Mouse (Mus musculus) lung, adult 2 months (tissue): ENCODE measurements around the gene Psmb9. TPM values are rescaled to one million over a fixed set of nuclear protein-coding genes. Genes with fewer than 3 reads are reported as not detected.

Source experiments
- DNase-seq: peaks from one replicate; pipeline ENCODE4 v3.0.0; 2022
- H3K4me1 ChIP-seq: fragments of 200-500 bp; 2 replicates; pipeline ENCODE4 v1.6.1; 2011; ENCODE audit warnings: low read length; ENCODE audit not compliant: control insufficient read depth, insufficient read depth
- H3K4me3 ChIP-seq: fragments of 200-500 bp; replicated peaks from 2 replicates; pipeline ENCODE3; 2011; ENCODE audit warnings: low read depth, mild to moderate bottlenecking, control low read depth, low read length; ENCODE audit errors: extremely low read depth
- CTCF ChIP-seq: fragments of 200-500 bp; IDR thresholded peaks from 2 replicates; pipeline ENCODE4 v1.5.1; 2011; ENCODE audit warnings: mild to moderate bottlenecking, low read length, control low read depth; ENCODE audit not compliant: insufficient read depth
- POLR2A ChIP-seq: fragments of 200-500 bp; IDR thresholded peaks from 2 replicates; pipeline ENCODE4 v1.6.1; 2011; ENCODE audit warnings: low read depth, mild to moderate bottlenecking, control low read depth, low read length, borderline replicate concordance; ENCODE audit errors: extremely low read depth
- WGBS: fragments of 180-500 bp; shearing (Covaris S2); methylation state at CpG from one replicate; pipeline ENCODE4 v1.1.7; 2018; 5-methylcytosine and 5-hydroxymethylcytosine counted together
- polyA plus RNA-seq: library from polyadenylated mRNA; depleted of rRNA; stranded (reverse); fragments of >200 nt; gene quantifications from 2 replicates; pipeline ENCODE4 v1.2.3, GENCODE M21; 2012; rRNA removed

Gene Psmb9
- polyA plus RNA-seq, 1 experiment = 83.8 TPM

GRCm38 (mm10) chr17:34142456-34143010, 45.0 kb downstream of the Psmb9 start:
- Histone ChIP-seq H3K4me1 (peaks cover 2% of the 10 kb centered on the region; the same call in 1 of the 2 replicates), H3K4me3 (no peak overlapping the region)
- WGBS = 35% methylated on average over 7 of the region's 7 CpGs
- TF ChIP-seq POLR2A = no peak
- TF ChIP-seq CTCF = no peak
- no peak for DNase-seq

GRCm38 (mm10) chr17:34141448-34141847, 46.1 kb downstream of the Psmb9 start:
- no peak for TF ChIP-seq CTCF
- no peak for TF ChIP-seq POLR2A
- no peak for DNase-seq
- H3K4me3 ChIP-seq = no peak overlapping the region
- H3K4me1 ChIP-seq = peaks cover 2% of the 10 kb centered on the region; the same call in 1 of the 2 replicates
- WGBS = 51% methylated on average over 4 of the region's 4 CpGs

GRCm38 (mm10) chr17:34140240-34140639, 47.3 kb downstream of the Psmb9 start:
- DNase-seq = no peak
- Histone ChIP-seq H3K4me3 (no peak overlapping the region), H3K4me1 (peaks cover 5% of the 10 kb centered on the region; the same call in 1 of the 2 replicates)
- 20% methylated on average over 5 of the region's 5 CpGs for WGBS
- no peak for TF ChIP-seq POLR2A
- no peak for TF ChIP-seq CTCF

GRCm38 (mm10) chr17:34139416-34139815, 48.1 kb downstream of the Psmb9 start:
- DNase-seq = peak; percentile 65
- WGBS = 15% methylated on average over 16 of the region's 16 CpGs
- H3K4me1 ChIP-seq = peaks cover 5% of the 10 kb centered on the region; the same call in 1 of the 2 replicates
- no peak for TF ChIP-seq POLR2A
- TF ChIP-seq CTCF = no peak
- H3K4me3 ChIP-seq = peak overlapping the region; percentile 34

DNA sequence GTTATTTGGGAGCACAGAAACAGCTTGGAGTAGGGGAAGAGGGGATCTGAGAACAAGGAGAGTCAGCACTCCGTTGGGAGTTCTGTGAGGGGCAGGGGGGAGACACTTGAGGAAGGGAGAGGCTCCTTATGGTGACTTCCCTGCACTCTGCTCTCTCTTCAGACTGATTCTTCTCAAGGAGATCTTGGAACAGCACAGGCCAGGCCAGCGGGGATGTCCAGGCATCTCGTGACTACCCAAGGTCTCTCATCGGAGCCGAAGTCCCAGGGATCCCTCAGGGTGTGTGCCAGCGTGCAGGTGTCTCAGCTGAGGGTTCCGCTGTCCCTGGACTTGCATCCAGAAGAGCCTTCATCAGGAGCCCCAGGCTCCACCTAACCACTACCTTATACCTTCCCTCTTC, 48.9 kb downstream of the Psmb9 start:
- Histone ChIP-seq H3K4me1 (peaks cover 5% of the 10 kb centered on the region; the same call in 1 of the 2 replicates), H3K4me3 (no peak overlapping the region)
- 80% methylated on average over 7 of the region's 7 CpGs for WGBS
- DNase-seq = no peak
- TF ChIP-seq POLR2A = no peak
- no peak for TF ChIP-seq CTCF

DNA sequence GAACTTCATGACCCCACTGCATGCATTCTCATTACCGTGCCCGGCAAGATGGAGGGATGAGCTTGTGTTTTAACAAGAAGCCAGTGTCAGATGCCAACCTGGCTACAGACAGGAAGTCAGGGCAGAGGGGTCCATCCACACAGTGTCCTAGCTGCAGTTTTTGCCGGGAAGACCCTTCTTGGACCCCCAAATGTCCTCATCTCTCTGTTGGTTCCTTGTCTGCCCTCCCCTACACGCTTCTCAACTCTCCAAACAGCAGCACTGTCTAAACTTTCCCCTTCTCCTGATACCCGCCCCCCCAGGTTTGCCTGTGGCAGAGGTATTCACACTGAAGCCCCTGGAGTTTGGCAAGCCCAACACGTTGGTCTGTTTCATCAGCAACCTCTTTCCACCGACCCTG, 50.0 kb downstream of the Psmb9 start:
- no peak for TF ChIP-seq POLR2A
- no peak for TF ChIP-seq CTCF
- 68% methylated on average over 7 of the region's 7 CpGs for WGBS
- peaks cover 5% of the 10 kb centered on the region; the same call in 1 of the 2 replicates for H3K4me1 ChIP-seq
- DNase-seq = no peak
- H3K4me3 ChIP-seq = no peak overlapping the region

DNA sequence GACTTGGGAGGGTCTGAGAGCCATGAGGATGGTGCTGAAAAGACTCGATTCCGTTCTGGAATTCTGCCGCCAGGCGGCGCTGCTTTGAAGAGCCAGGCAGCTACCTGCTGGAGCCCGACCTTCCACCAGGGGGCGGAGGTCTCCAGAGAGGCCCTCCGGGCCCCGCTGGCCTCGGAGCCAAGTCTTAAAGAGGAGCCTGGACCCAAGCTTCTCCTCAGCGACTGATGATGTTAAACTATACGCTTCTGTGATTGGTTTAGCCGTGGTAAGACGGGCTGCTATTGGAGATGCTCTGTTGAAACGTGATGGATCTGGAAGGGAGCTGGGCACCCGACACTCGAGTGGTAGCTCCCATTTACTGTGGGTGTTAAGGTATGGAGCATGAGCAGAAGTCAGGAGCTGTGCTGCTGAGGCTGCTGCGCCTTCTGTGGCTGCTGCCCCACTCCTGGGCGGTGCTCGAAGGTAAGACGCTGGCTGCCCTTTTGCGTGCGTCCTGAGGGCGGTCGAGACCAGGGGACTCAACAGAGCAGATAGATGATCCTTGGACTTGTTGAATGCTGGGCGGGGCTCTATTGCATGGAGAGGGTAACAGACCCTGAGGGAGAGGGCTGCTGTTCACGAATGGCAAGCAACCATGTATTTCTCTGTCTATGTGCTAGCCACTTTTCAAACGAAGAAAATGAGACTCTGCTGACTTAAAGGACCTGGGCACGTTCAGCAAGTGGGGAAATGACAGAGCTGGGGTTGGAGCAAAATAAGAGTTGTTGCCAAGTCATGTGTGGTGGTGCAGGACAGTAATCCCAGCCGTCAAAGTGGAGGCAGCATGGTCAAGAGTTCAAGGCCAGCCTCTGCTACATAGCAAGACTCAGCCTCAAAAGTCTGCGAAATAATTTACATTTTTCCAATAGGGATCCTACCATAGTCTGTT, 52.0 kb downstream of the Psmb9 start:
- H3K4me1 ChIP-seq = peaks cover 5% of the 10 kb centered on the region; the same call in 1 of the 2 replicates
- DNase-seq = peak; percentile 99
- peak; percentile 90; the same call in 1 of the 2 replicates for TF ChIP-seq POLR2A
- TF ChIP-seq CTCF = peak; percentile 97
- peak overlapping the region; percentile 69 for H3K4me3 ChIP-seq
- WGBS = 4% methylated on average over 31 of the region's 31 CpGs

DNA sequence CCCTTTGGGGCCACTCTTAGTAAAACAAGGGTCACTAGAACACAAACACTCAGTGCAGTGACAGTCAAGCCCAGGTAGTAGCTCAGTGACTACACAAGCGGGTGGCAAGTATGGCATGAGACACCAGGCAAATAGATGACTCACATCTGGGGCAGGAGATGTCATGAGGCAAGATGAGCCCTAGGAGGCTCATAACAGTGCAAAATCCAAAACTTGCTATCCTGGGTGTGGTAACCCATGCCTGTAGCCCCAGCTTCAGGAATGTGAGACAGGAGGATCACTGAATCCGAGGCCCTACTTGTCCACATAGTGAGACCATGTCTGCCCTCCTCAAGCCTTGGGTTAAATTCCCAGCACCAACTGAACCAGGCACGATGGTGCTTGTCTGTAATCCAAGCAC, 53.1 kb downstream of the Psmb9 start:
- no peak for DNase-seq
- no peak overlapping the region for H3K4me3 ChIP-seq
- TF ChIP-seq CTCF = no peak
- TF ChIP-seq POLR2A = no peak
- peaks cover 5% of the 10 kb centered on the region; the same call in 1 of the 2 replicates for H3K4me1 ChIP-seq
- 71% methylated on average over 3 of the region's 3 CpGs for WGBS

- Histone ChIP-seq H3K4me3 (no peak overlapping the region), H3K4me1 (0 out of 2 replicates have a peak, but pooled peaks cover 3% of the 10 kb centered on the region)
- 70% methylated on average over 11 of the region's 11 CpGs for WGBS
- no peak for DNase-seq
- TF ChIP-seq POLR2A (no peak), CTCF (no peak)
Measured at GRCm38 (mm10) chr17:34133289-34133688, 54.3 kb downstream of the Psmb9 start.

Other genes with a start within 250 kb of the Psmb9 start
- 19.2 and 26.2 TPM in 2 replicates for gene Pfdn6, start 247.4 kb downstream of the Psmb9 start, polyA plus RNA-seq
- 13.4 and 16.8 TPM in 2 replicates for gene Wdr46, start 247.1 kb downstream of the Psmb9 start, polyA plus RNA-seq
- 11.4 and 12.6 TPM in 2 replicates for gene B3galt4, start 236.3 kb downstream of the Psmb9 start, polyA plus RNA-seq
- gene Vps52, start 232.0 kb downstream of the Psmb9 start, polyA plus RNA-seq = 62.8 and 70.3 TPM in 2 replicates
- gene Rps18, start 231.8 kb downstream of the Psmb9 start, polyA plus RNA-seq = 260 and 331 TPM in 2 replicates
- 2,389 and 3,036 TPM in 2 replicates for gene H2-K1, start 187.4 kb downstream of the Psmb9 start, polyA plus RNA-seq
- gene Ring1, start 163.1 kb downstream of the Psmb9 start, polyA plus RNA-seq = 40.7 and 53.6 TPM in 2 replicates
- 91.2 and 130 TPM in 2 replicates for gene H2-Ke6, start 159.7 kb downstream of the Psmb9 start, polyA plus RNA-seq
- gene Slc39a7, start 156.1 kb downstream of the Psmb9 start, polyA plus RNA-seq = 161 and 183 TPM in 2 replicates
- 63.2 and 79.8 TPM in 2 replicates for gene Rxrb, start 156.0 kb downstream of the Psmb9 start, polyA plus RNA-seq
- gene Col11a2, start 148.3 kb downstream of the Psmb9 start, polyA plus RNA-seq = 1.0 and 1.3 TPM in 2 replicates
- 14.1 and 19.8 TPM in 2 replicates for gene H2-Oa, start 95.4 kb downstream of the Psmb9 start, polyA plus RNA-seq
- 109 and 118 TPM in 2 replicates for gene H2-DMa, start 68.2 kb downstream of the Psmb9 start, polyA plus RNA-seq
- 101 and 140 TPM in 2 replicates for gene Brd2, start 65.1 kb downstream of the Psmb9 start, polyA plus RNA-seq
- 33.3 and 38.9 TPM in 2 replicates for gene H2-DMb2, start 44.5 kb downstream of the Psmb9 start, polyA plus RNA-seq
- 146 and 187 TPM in 2 replicates for gene H2-DMb1, start 34.7 kb downstream of the Psmb9 start, polyA plus RNA-seq
- gene Tap1, start 211 bp downstream of the Psmb9 start, polyA plus RNA-seq = 45.1 and 46.3 TPM in 2 replicates
- 112 and 130 TPM in 2 replicates for gene Psmb8, start 10.0 kb upstream of the Psmb9 start, polyA plus RNA-seq
- 68.8 and 70.9 TPM in 2 replicates for gene Tap2, start 15.8 kb upstream of the Psmb9 start, polyA plus RNA-seq
- gene H2-Ob, start 51.1 kb upstream of the Psmb9 start, polyA plus RNA-seq = 18.8 and 34.6 TPM in 2 replicates
- 1,370 and 1,736 TPM in 2 replicates for gene H2-Ab1, start 69.9 kb upstream of the Psmb9 start, polyA plus RNA-seq
- gene H2-Aa, start 100.1 kb upstream of the Psmb9 start, polyA plus RNA-seq = 544 and 571 TPM in 2 replicates
- gene H2-Eb1, start 118.1 kb upstream of the Psmb9 start, polyA plus RNA-seq = 256 and 285 TPM in 2 replicates
- 0.63 and 1.2 TPM in 2 replicates for gene H2-Eb2, start 137.9 kb upstream of the Psmb9 start, polyA plus RNA-seq
- gene Btnl2, start 167.1 kb upstream of the Psmb9 start, polyA plus RNA-seq = 0.37 and 0.78 TPM in 2 replicates
- 0.06 and 0.07 TPM in 2 replicates for gene Btnl1, start 189.4 kb upstream of the Psmb9 start, polyA plus RNA-seq
- 0.49 and 0.75 TPM in 2 replicates for gene BC051142, start 211.1 kb upstream of the Psmb9 start, polyA plus RNA-seq